Mouse (Mus musculus): ENCODE data around the gene Atp5g1. TPM values are rescaled to one million over a fixed set of nuclear protein-coding genes. Genes with fewer than 3 reads are reported as not detected.

Gene Atp5g1
- polyA plus RNA-seq, 1 experiment from 2014 or later = 569 TPM

DNA sequence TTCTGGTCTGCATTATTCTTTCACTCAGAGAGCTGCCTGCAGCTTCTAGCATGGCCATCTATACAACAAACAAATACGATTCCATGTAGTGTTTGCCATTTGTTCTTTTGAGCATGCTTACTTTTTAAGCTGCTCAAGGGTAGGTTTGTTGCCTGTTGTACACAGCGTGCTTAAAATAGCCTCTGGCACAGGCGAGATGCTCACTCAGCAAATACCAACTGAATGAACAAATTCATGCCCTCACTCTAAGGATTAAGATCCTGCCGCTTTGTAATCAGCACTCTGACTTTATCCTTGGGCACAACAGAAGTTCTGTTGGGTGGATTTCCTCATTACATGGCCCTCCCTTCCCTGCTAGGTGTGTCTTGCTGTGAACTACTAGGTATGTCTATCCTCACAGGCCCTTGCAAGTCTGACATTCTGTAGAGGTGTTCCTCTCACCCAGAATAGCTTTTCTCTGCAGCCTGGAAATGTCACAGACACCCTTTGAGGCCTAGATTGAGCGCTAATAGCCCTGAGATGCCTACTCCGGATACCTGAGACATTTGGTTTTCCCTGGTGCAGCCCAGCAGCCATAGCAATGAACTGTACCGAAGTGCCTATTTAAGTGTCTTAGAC lies 17.3 kb upstream of the Atp5g1 start:
- 50% methylated on average over 7 of the region's 7 CpGs for WGBS

DNA sequence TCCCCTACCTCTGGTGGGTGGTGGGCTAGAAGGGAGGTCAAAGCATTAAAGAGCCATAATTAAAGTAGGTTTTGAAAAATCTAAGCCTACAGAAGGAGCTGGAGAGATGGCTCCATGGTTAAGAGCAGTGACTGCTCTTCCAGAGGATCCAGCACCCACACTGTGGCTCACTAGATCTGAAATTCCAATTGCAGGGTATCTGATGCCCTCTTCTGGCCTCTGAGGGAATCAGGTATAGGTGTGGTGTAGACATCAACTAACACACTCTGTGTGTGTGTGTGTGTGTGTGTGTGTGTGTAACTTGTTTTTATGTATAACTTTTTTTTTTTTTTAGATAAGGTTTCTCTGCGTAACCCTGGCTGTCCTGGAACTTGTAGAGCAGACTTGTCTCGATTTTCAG lies 15.6 kb upstream of the Atp5g1 start:
- Histone ChIP-seq H3K27ac (no peak overlapping the region), H3K9me3 (replicated peaks) (no peaks in the 10 kb centered on the region), H3K27me3 (ENCODE audit: low read depth, poor library complexity, severe bottlenecking) (0 out of 2 replicates have a peak, but pooled peaks cover 4% of the 10 kb centered on the region), H3K4me3 (no peak overlapping the region), H3K4me1 (no peaks in the 10 kb centered on the region), H3K36me3 (no peaks in the 10 kb centered on the region)
- DNase-seq (ENCODE audit: low spot score) = no peak
- WGBS = 61% methylated on average over 2 of the region's 2 CpGs

More for the DNA sequence above, 17.3 kb upstream of the Atp5g1 start:
- Histone ChIP-seq H3K9me3 (replicated peaks) (no peaks in the 10 kb centered on the region), H3K27ac (no peak overlapping the region), H3K4me1 (no peaks in the 10 kb centered on the region), H3K4me3 (no peak overlapping the region), H3K27me3 (ENCODE audit: low read depth, poor library complexity, severe bottlenecking) (0 out of 2 replicates have a peak, but pooled peaks cover 14% of the 10 kb centered on the region), H3K36me3 (no peaks in the 10 kb centered on the region)
- DNase-seq (ENCODE audit: low spot score) = no peak

DNA sequence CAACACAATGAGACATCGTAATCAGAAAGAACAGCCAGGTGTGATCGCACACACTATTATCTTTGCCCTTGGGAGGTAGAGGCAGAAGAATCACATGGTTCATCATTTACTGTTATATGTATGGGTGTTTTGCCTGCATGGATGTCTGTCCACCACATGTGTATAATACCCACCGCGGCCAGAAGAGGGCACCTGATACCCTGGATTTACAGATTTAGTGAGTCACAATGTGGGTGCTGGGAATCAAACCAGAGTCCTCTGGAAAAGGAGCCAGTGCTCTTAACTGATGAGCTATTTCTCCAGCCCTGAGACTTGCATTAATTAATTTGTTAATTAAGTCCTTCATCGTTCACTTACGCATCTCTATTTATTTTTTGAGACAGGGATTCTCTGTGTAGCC lies 12.5 kb upstream of the Atp5g1 start:
- no peak for DNase-seq (ENCODE audit: low spot score)
- Histone ChIP-seq H3K4me1 (no peaks in the 10 kb centered on the region), H3K36me3 (no peaks in the 10 kb centered on the region), H3K27ac (no peak overlapping the region), H3K9me3 (replicated peaks) (no peaks in the 10 kb centered on the region), H3K4me3 (no peak overlapping the region), H3K27me3 (ENCODE audit: low read depth, poor library complexity, severe bottlenecking) (0 out of 2 replicates have a peak, but pooled peaks cover 4% of the 10 kb centered on the region)
- WGBS = 92% methylated on average over 6 of the region's 6 CpGs

DNA sequence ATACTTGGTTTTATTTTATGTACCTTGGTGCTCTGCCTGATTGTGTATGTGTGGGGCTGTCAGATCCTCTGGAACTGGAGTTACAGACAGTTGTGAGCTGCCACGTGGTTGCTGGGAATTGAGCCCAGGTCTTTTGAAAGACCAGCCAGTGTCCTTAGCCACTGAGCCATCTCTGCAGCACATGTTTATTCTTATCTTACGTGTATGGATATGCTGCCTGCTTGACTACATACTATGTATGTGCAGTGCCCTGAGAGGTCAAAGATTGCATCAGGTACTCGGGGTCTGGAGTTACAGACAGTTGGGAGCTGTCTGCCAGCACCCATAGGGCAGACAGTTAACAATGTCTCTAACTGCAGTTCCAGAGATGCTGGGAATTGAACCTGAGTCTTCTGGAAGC lies 7.2 kb upstream of the Atp5g1 start:
- whole genome bisulfite sequencing = 81% methylated on average over 3 of the region's 3 CpGs
- no peaks in the 10 kb centered on the region for H3K36me3 ChIP-seq
- no peak overlapping the region for H3K4me3 ChIP-seq
- H3K27me3 ChIP-seq (ENCODE audit: low read depth, poor library complexity, severe bottlenecking) = no peaks in the 10 kb centered on the region
- H3K9me3 ChIP-seq (replicated peaks) = no peaks in the 10 kb centered on the region
- H3K27ac ChIP-seq = no peak overlapping the region
- no peaks in the 10 kb centered on the region for H3K4me1 ChIP-seq
- DNase-seq (ENCODE audit: low spot score) = no peak

DNA sequence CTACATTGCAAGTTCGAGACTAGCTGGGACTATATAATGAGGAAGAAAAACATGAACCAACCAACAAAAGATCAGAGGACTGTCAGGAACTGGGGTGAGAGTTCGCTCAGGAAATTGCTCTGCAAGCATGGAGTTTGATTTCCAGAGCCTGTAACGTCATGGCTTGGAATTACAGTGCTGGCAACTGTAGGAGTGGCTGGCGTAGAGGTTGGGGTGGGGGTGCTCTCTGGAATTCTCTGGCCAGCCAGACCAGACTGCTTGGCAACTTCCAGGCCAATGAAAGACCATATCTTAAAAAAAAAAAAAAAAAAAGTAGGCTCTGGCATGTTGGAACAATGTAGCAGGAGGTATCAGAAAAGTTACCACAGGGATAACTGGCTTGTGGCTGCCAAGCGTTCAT lies 5.3 kb upstream of the Atp5g1 start:
- H3K4me3 ChIP-seq = no peak overlapping the region

DNA sequence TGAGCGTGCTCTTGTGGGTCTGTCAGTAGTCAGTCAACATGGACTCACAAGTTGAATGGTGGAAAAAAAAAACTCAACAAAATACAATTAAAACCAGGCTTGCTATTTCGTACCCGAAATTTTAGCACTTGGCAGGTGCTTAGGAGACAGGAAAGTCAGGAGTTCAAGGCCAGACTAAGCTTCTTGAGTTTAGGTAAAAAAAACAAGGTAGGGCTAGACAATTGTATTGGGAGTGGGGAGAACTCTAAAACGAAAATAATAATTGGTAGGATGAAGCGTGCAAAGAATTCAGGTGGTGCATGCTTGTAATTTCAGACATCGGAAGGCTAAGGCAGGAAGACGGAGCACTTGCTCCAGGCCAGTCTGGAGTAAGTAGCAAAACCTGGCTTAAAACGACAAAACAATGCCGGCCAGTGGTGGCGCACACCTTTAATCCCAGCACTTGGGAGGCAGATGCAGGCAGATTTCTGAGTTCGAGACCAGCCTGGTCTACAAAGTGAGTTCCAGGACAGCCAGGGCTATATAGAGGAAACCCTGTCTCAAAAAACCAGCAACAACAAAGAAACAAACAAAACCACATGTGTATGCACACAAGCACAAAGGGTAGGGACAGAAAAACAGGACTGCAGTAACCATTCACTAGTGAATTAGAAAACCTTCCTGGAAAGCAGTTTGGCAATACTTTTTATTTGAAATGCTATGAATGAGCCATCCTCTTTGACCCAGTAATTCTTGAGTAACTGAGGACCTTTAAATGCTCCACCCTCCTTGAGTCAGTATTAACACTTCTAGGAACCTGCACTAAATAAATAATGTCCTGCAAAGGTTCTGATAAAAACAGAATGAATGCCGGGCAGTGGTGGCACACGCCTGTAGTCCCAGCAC lies 993 bp upstream of the Atp5g1 start:
- Histone ChIP-seq H3K9me3 (replicated peaks) (no peaks in the 10 kb centered on the region), H3K4me1 (peaks cover 23% of the 10 kb centered on the region), H3K36me3 (peaks cover 17% of the 10 kb centered on the region), H3K27me3 (ENCODE audit: low read depth, poor library complexity, severe bottlenecking) (no peaks in the 10 kb centered on the region), H3K27ac (peak overlapping the region; percentile 87), H3K4me3 (peak overlapping the region; percentile 80)
- no peak for DNase-seq (ENCODE audit: low spot score)
- 68% methylated on average over 13 of the region's 13 CpGs for WGBS

More for the DNA sequence above, 5.3 kb upstream of the Atp5g1 start:
- Histone ChIP-seq H3K4me1 (0 out of 2 replicates have a peak, but pooled peaks cover 5% of the 10 kb centered on the region), H3K9me3 (replicated peaks) (no peaks in the 10 kb centered on the region), H3K27me3 (ENCODE audit: low read depth, poor library complexity, severe bottlenecking) (no peaks in the 10 kb centered on the region), H3K27ac (no peak overlapping the region), H3K36me3 (no peaks in the 10 kb centered on the region)
- WGBS = 80% methylated on average over 5 of the region's 5 CpGs
- DNase-seq (ENCODE audit: low spot score) = no peak

DNA sequence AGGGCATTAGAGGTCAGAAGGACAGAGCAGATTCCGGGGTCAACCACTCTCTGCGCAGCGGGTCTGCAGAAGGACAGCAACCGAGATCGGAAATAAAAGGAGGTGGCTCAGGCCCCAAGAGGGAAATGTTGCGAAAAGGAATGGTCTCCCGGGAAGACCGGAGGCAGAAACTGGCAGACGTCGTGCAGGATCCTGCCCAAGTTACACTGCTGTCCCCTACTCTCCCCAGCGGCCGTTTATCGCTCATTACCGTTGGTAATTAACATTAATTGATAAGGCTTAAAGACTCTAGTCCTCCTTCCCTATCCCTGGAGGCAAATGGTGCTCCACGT lies 327 bp downstream of the Atp5g1 start:
- no peaks in the 10 kb centered on the region for H3K9me3 ChIP-seq (replicated peaks)
- H3K27ac ChIP-seq = peak overlapping the region; percentile 87
- H3K27me3 ChIP-seq (ENCODE audit: low read depth, poor library complexity, severe bottlenecking) = no peaks in the 10 kb centered on the region
- H3K36me3 ChIP-seq = peaks cover 30% of the 10 kb centered on the region
- WGBS = under 1% methylated on average over 15 of the region's 15 CpGs
- DNase-seq (ENCODE audit: low spot score) = no peak
- H3K4me3 ChIP-seq = peak overlapping the region; percentile 80
- H3K4me1 ChIP-seq = peaks cover 23% of the 10 kb centered on the region

DNA sequence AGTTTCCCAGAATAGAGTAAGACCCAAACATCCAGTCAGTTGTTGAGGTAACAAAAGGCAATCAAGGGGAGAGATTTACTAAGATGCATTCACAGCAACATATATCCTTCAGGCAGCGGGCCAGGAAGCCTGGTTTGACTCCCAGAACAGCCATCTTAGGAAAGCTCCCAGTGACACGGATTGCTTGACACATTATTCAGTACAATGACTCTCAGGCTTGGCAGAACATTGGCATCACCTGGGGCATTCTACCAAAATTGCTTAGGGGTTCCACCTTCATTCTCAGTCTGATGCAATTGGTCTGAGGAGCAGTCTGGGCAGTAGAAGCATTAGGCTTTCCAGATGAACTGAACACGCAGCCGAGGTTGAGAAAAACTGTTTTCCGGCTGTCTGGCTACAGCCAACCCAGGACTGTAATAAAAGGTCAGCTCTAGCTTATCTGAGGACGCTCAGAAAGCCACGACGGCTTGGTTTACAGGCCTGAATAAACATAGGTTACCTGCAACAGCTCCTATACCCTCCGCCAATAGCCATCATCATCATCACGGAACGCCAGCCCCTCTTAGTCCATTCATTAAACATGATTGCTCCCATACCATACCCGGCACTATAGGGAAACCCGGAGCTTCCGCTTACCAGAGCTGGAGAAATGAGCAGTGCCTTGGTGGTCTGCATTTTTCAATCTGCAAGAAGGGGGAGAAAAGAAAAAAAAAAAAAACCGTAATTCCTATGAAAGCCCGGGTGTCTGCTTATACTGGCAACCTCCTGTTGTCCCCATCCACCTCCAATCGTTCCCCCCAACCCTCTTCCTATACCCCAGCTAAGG lies 906 bp downstream of the Atp5g1 start:
- no peaks in the 10 kb centered on the region for H3K9me3 ChIP-seq (replicated peaks)
- DNase-seq (ENCODE audit: low spot score) = no peak
- H3K27ac ChIP-seq = peak overlapping the region; percentile 87
- WGBS = 23% methylated on average over 17 of the region's 17 CpGs
- no peaks in the 10 kb centered on the region for H3K27me3 ChIP-seq (ENCODE audit: low read depth, poor library complexity, severe bottlenecking)
- peaks cover 36% of the 10 kb centered on the region for H3K36me3 ChIP-seq
- peaks cover 23% of the 10 kb centered on the region for H3K4me1 ChIP-seq
- H3K4me3 ChIP-seq = peak overlapping the region; percentile 80

DNA sequence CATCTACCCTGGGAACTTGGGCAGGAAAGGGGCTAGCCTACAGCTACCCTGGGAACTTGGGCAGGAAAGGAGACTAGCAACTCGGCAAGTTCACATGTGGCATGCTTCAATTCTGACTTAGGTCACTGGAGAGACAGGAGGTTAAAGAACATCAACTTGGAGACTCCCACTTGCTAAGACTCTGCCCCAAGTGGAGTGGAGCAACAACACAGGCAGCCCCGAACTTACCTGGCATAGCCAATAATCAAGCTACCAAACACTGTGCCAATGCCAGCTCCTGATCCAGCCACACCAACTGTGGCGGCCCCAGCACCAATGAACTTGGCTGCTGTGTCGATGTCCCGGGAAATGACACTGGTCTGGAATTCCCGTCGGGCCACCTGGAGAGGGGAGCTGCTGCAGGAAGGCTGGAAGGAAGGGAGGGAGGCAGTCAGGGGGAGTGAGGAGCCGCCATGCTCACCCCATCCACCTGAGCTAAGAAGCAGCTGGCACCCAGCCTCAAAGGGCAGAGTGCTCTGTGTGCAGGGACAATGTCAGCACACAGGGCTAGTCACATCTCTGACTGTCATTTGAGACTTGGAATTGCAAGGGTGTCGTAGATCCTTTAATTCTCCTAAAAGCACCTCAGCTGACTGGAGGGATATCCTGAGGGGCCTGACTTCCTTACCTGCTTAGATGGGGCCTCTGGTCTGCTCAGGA lies 2.0 kb downstream of the Atp5g1 start:
- H3K4me1 ChIP-seq = peaks cover 23% of the 10 kb centered on the region
- no peaks in the 10 kb centered on the region for H3K9me3 ChIP-seq (replicated peaks)
- no peak overlapping the region for H3K27ac ChIP-seq
- H3K4me3 ChIP-seq = no peak overlapping the region; the same call in 1 of the 2 replicates
- no peak for DNase-seq (ENCODE audit: low spot score)
- H3K27me3 ChIP-seq (ENCODE audit: low read depth, poor library complexity, severe bottlenecking) = no peaks in the 10 kb centered on the region
- peaks cover 37% of the 10 kb centered on the region for H3K36me3 ChIP-seq
- 86% methylated on average over 9 of the region's 9 CpGs for WGBS

DNA sequence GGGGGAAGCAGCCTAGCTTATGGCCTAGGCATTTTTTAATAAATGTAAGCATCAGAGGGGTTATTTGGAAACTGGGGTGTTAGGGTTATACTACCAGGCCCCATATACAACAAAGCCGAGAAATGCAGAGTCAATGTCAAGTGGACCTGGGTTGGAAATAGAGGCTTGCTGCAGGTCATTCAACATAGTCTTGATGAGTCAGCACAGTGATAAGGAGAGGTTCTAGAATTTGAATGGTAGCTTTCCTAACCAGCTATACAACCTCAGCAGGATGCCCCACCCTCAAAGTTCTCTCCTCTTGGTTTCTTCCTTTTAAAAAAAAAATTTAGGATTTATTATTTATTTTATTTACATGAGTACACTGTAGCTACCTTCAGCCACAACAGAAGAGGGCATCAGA lies 4.5 kb downstream of the Atp5g1 start:
- peaks cover 37% of the 10 kb centered on the region for H3K36me3 ChIP-seq
- no peaks in the 10 kb centered on the region for H3K27me3 ChIP-seq (ENCODE audit: low read depth, poor library complexity, severe bottlenecking)
- DNase-seq (ENCODE audit: low spot score) = no peak
- H3K4me1 ChIP-seq = peaks cover 20% of the 10 kb centered on the region
- H3K4me3 ChIP-seq = no peak overlapping the region
- H3K27ac ChIP-seq = no peak overlapping the region
- 89% methylated on average over 1 of the region's 1 CpGs for WGBS
- no peaks in the 10 kb centered on the region for H3K9me3 ChIP-seq (replicated peaks)

DNA sequence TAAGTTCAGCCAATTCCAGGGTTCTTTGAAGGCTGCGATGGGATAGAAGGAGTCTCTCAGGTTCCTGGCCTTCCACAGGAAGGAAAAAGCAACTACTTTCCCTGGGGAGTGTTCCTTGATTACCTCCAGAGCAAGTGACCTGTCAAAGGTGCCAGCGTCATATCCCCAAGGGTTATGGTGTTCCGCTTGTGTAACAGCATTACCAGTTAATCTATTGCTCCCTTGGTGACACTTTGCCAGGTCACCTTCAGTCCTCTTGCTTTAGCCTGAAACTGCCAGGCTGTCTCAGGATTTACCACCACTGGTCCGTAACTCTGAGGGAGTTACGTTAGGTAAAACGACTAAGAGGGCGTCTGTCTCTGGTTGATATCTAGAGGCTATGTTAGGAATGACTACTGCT lies 5.1 kb downstream of the Atp5g1 start:
- H3K27me3 ChIP-seq (ENCODE audit: low read depth, poor library complexity, severe bottlenecking) = no peaks in the 10 kb centered on the region
- H3K27ac ChIP-seq = no peak overlapping the region
- H3K9me3 ChIP-seq (replicated peaks) = no peaks in the 10 kb centered on the region
- no peak for DNase-seq (ENCODE audit: low spot score)
- 93% methylated on average over 7 of the region's 7 CpGs for WGBS
- H3K36me3 ChIP-seq = peaks cover 37% of the 10 kb centered on the region
- H3K4me3 ChIP-seq = no peak overlapping the region
- H3K4me1 ChIP-seq = peaks cover 26% of the 10 kb centered on the region

DNA sequence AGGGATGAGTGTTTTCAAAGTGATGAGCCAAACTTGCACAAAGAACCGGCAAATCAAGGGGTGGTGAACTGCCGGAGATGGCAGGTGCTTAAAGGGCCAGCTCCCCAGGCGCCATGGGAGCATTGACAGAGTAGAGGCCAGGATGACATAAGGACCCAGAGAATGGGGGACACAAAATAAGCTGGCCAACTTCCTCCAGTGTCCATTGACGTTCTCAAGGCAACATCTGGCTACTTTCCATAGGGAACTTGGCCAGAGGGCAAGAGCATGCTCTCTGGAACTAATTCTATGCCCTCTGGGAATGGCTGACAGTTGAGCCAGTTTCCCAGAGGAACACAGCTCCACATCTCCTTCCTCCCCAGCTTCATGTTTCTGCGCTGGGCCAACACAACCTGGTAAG lies 7.2 kb downstream of the Atp5g1 start:
- Histone ChIP-seq H3K27me3 (ENCODE audit: low read depth, poor library complexity, severe bottlenecking) (no peaks in the 10 kb centered on the region), H3K4me1 (peaks cover 27% of the 10 kb centered on the region), H3K36me3 (peaks cover 33% of the 10 kb centered on the region), H3K27ac (no peak overlapping the region), H3K9me3 (replicated peaks) (no peaks in the 10 kb centered on the region), H3K4me3 (no peak overlapping the region)
- DNase-seq (ENCODE audit: low spot score) = no peak
- WGBS = 80% methylated on average over 5 of the region's 5 CpGs

Data from limb, embryonic 10.5 days (tissue).